Mouse (Mus musculus) embryonic facial prominence, embryonic 13.5 days (tissue): Measurements from ENCODE around the gene Phtf2. TPM values are rescaled to one million over a fixed set of nuclear protein-coding genes. Genes with fewer than 3 reads are reported as not detected.

Source experiments
- ATAC-seq: fragments of 200-750 bp; cut with Nextera tagmentation; 2 replicates; pipeline ENCODE4 v1.8.0; 2017; ENCODE audit warnings: low read depth; ENCODE audit not compliant: insufficient number of reproducible peaks, insufficient read depth, low FRiP score, low TSS enrichment
- H3K27ac ChIP-seq: fragments of 300-500 bp; sonication (generic); 2 replicates; pipeline ENCODE4 v1.5.1; 2015; ENCODE audit warnings: moderate library complexity, mild to moderate bottlenecking, inconsistent platforms
- H3K27me3 ChIP-seq: fragments of 300-500 bp; sonication (generic); 2 replicates; pipeline ENCODE4 v1.6.1; 2015; ENCODE audit warnings: mild to moderate bottlenecking, inconsistent platforms
- H3K36me3 ChIP-seq: fragments of 300-500 bp; sonication (generic); 2 replicates; pipeline ENCODE4 v1.6.1; 2015; ENCODE audit warnings: mild to moderate bottlenecking, inconsistent platforms
- H3K4me1 ChIP-seq: fragments of 300-500 bp; sonication (generic); 2 replicates; pipeline ENCODE4 v1.6.1; 2015; ENCODE audit warnings: inconsistent platforms
- H3K4me2 ChIP-seq: fragments of 300-500 bp; sonication (generic); 2 replicates; pipeline ENCODE4 v1.6.1; 2015; ENCODE audit warnings: moderate library complexity, mild to moderate bottlenecking, inconsistent platforms
- H3K4me3 ChIP-seq: fragments of 300-500 bp; sonication (generic); 2 replicates; pipeline ENCODE4 v1.5.1; 2015; ENCODE audit warnings: mild to moderate bottlenecking, inconsistent platforms
- H3K9ac ChIP-seq: fragments of 300-500 bp; sonication (generic); 2 replicates; pipeline ENCODE4 v1.6.1; 2015; ENCODE audit warnings: mild to moderate bottlenecking, inconsistent platforms
- H3K9me3 ChIP-seq: fragments of 300-500 bp; sonication (generic); 2 replicates; pipeline ENCODE4 v1.6.1; 2016; ENCODE audit warnings: inconsistent platforms
- WGBS: fragments of 180-500 bp; shearing (Covaris S2); methylation state at CpG from one replicate; pipeline ENCODE4 v1.1.7; 2015; ENCODE audit warnings: mixed read lengths; 5-methylcytosine and 5-hydroxymethylcytosine counted together
- polyA plus RNA-seq: library from polyadenylated mRNA; unstranded; fragments of >200 nt; fragmentation: Nextera tagmentation; extraction: Ambion mirVana; gene quantifications from 2 replicates; pipeline ENCODE4 v1.2.1, GENCODE M21; 2015

Phtf2 gene
- polyA plus RNA-seq, 1 experiment from 2014 or later, result 17.9 TPM

- no peak overlapping the region for H3K27ac ChIP-seq
- 93% methylated on average over 12 of the region's 12 CpGs for WGBS
- H3K27me3 ChIP-seq, result no peaks in the 10 kb centered on the region
- H3K4me2 ChIP-seq, result no peak overlapping the region
- H3K4me3 ChIP-seq, result no peak overlapping the region
- no peaks in the 10 kb centered on the region for H3K9me3 ChIP-seq
- peaks cover 17% of the 10 kb centered on the region for H3K36me3 ChIP-seq
- ATAC-seq, result no peak
- no peaks in the 10 kb centered on the region for H3K4me1 ChIP-seq
- H3K9ac ChIP-seq, result no peak overlapping the region
These were observed 121.4 kb downstream of the Phtf2 start for GRCm38 (mm10) chr5:20760368-20761162.

- ATAC-seq, result no peak
- Histone ChIP-seq H3K4me3 (no peak overlapping the region), H3K36me3 (peaks cover 17% of the 10 kb centered on the region), H3K4me2 (no peak overlapping the region), H3K27ac (no peak overlapping the region), H3K4me1 (no peaks in the 10 kb centered on the region), H3K9me3 (no peaks in the 10 kb centered on the region), H3K27me3 (no peaks in the 10 kb centered on the region), H3K9ac (no peak overlapping the region)
- 69% methylated on average over 5 of the region's 5 CpGs for WGBS
These were observed 122.2 kb downstream of the Phtf2 start for GRCm38 (mm10) chr5:20759771-20760170.

GRCm38 (mm10) chr5:20753963-20754362, 128.0 kb downstream of the Phtf2 start:
- Histone ChIP-seq H3K4me3 (no peak overlapping the region), H3K4me2 (no peak overlapping the region), H3K4me1 (peaks cover 9% of the 10 kb centered on the region), H3K27ac (no peak overlapping the region), H3K27me3 (no peaks in the 10 kb centered on the region), H3K36me3 (0 out of 2 replicates have a peak, but pooled peaks cover 2% of the 10 kb centered on the region), H3K9ac (no peak overlapping the region), H3K9me3 (no peaks in the 10 kb centered on the region)
- ATAC-seq, result no peak
- WGBS, result 37% methylated on average over 5 of the region's 5 CpGs

- no peaks in the 10 kb centered on the region for H3K9me3 ChIP-seq
- no peaks in the 10 kb centered on the region for H3K27me3 ChIP-seq
- no peak overlapping the region for H3K9ac ChIP-seq
- peaks cover 9% of the 10 kb centered on the region for H3K4me1 ChIP-seq
- no peak for ATAC-seq
- 49% methylated on average over 2 of the region's 2 CpGs for WGBS
- no peak overlapping the region for H3K4me2 ChIP-seq
- 0 out of 2 replicates have a peak, but pooled peaks cover under 1% of the 10 kb centered on the region for H3K36me3 ChIP-seq
- no peak overlapping the region for H3K27ac ChIP-seq
- H3K4me3 ChIP-seq, result no peak overlapping the region
These were observed 128.8 kb downstream of the Phtf2 start for GRCm38 (mm10) chr5:20753096-20753495.

- WGBS, result 48% methylated on average over 7 of the region's 7 CpGs
- H3K4me3 ChIP-seq, result no peak overlapping the region
These were observed 130.2 kb downstream of the Phtf2 start for GRCm38 (mm10) chr5:20751696-20752095.

GRCm38 (mm10) chr5:20751000-20751399, 130.9 kb downstream of the Phtf2 start:
- Histone ChIP-seq H3K27me3 (no peaks in the 10 kb centered on the region), H3K27ac (no peak overlapping the region), H3K9me3 (no peaks in the 10 kb centered on the region), H3K36me3 (no peaks in the 10 kb centered on the region), H3K4me2 (no peak overlapping the region), H3K4me1 (peaks cover 9% of the 10 kb centered on the region), H3K4me3 (no peak overlapping the region), H3K9ac (no peak overlapping the region)
- ATAC-seq, result no peak
- WGBS, result 66% methylated on average over 7 of the region's 7 CpGs

More at GRCm38 (mm10) chr5:20751696-20752095, 130.2 kb downstream of the Phtf2 start:
- no peaks in the 10 kb centered on the region for H3K27me3 ChIP-seq
- H3K36me3 ChIP-seq, result no peaks in the 10 kb centered on the region
- H3K27ac ChIP-seq, result no peak overlapping the region
- H3K4me1 ChIP-seq, result peaks cover 9% of the 10 kb centered on the region
- H3K9me3 ChIP-seq, result no peaks in the 10 kb centered on the region
- H3K4me2 ChIP-seq, result no peak overlapping the region
- H3K9ac ChIP-seq, result no peak overlapping the region
- no peak for ATAC-seq

- Histone ChIP-seq H3K27ac (no peak overlapping the region), H3K9ac (no peak overlapping the region), H3K36me3 (no peaks in the 10 kb centered on the region), H3K27me3 (no peaks in the 10 kb centered on the region), H3K4me3 (no peak overlapping the region), H3K9me3 (no peaks in the 10 kb centered on the region), H3K4me1 (peaks cover 9% of the 10 kb centered on the region), H3K4me2 (no peak overlapping the region)
- ATAC-seq, result no peak
- 84% methylated on average over 3 of the region's 3 CpGs for WGBS
These were observed 132.4 kb downstream of the Phtf2 start for GRCm38 (mm10) chr5:20749535-20749934.

- no peak for ATAC-seq
- Histone ChIP-seq H3K27ac (no peak overlapping the region), H3K27me3 (no peaks in the 10 kb centered on the region), H3K4me2 (no peak overlapping the region), H3K9me3 (no peaks in the 10 kb centered on the region), H3K36me3 (no peaks in the 10 kb centered on the region), H3K4me1 (peaks cover 7% of the 10 kb centered on the region), H3K9ac (no peak overlapping the region), H3K4me3 (no peak overlapping the region)
- 81% methylated on average over 8 of the region's 8 CpGs for WGBS
These were observed 133.1 kb downstream of the Phtf2 start for GRCm38 (mm10) chr5:20748856-20749255.

- H3K9ac ChIP-seq, result no peak overlapping the region
- WGBS, result 83% methylated on average over 4 of the region's 4 CpGs
- no peak overlapping the region for H3K4me3 ChIP-seq
- H3K9me3 ChIP-seq, result no peaks in the 10 kb centered on the region
- H3K4me2 ChIP-seq, result no peak overlapping the region
- no peaks in the 10 kb centered on the region for H3K27me3 ChIP-seq
- H3K36me3 ChIP-seq, result no peaks in the 10 kb centered on the region
- H3K4me1 ChIP-seq, result no peaks in the 10 kb centered on the region; the same call in 1 of the 2 replicates
- no peak for ATAC-seq
- no peak overlapping the region for H3K27ac ChIP-seq
These were observed 133.8 kb downstream of the Phtf2 start for GRCm38 (mm10) chr5:20748142-20748541.

GRCm38 (mm10) chr5:20741936-20742335, 140.0 kb downstream of the Phtf2 start:
- Histone ChIP-seq H3K4me2 (no peak overlapping the region), H3K4me1 (no peaks in the 10 kb centered on the region), H3K27me3 (no peaks in the 10 kb centered on the region), H3K4me3 (no peak overlapping the region), H3K36me3 (no peaks in the 10 kb centered on the region), H3K9ac (no peak overlapping the region), H3K9me3 (no peaks in the 10 kb centered on the region), H3K27ac (no peak overlapping the region)
- no peak for ATAC-seq
- WGBS, result 91% methylated on average over 8 of the region's 8 CpGs

- Histone ChIP-seq H3K27me3 (no peaks in the 10 kb centered on the region), H3K9ac (no peak overlapping the region), H3K4me2 (no peak overlapping the region), H3K4me3 (no peak overlapping the region), H3K4me1 (no peaks in the 10 kb centered on the region), H3K36me3 (no peaks in the 10 kb centered on the region), H3K9me3 (no peaks in the 10 kb centered on the region), H3K27ac (no peak overlapping the region)
- 77% methylated on average over 6 of the region's 6 CpGs for WGBS
- ATAC-seq, result no peak
These were observed 140.7 kb downstream of the Phtf2 start for GRCm38 (mm10) chr5:20741193-20741592.

GRCm38 (mm10) chr5:20738795-20739194, 143.1 kb downstream of the Phtf2 start:
- Histone ChIP-seq H3K36me3 (no peaks in the 10 kb centered on the region), H3K27ac (no peak overlapping the region), H3K4me3 (no peak overlapping the region), H3K9ac (no peak overlapping the region), H3K9me3 (no peaks in the 10 kb centered on the region), H3K4me2 (no peak overlapping the region), H3K27me3 (no peaks in the 10 kb centered on the region), H3K4me1 (no peaks in the 10 kb centered on the region)
- 63% methylated on average over 2 of the region's 2 CpGs for WGBS
- ATAC-seq, result no peak
